In the genomic region with DNA sequence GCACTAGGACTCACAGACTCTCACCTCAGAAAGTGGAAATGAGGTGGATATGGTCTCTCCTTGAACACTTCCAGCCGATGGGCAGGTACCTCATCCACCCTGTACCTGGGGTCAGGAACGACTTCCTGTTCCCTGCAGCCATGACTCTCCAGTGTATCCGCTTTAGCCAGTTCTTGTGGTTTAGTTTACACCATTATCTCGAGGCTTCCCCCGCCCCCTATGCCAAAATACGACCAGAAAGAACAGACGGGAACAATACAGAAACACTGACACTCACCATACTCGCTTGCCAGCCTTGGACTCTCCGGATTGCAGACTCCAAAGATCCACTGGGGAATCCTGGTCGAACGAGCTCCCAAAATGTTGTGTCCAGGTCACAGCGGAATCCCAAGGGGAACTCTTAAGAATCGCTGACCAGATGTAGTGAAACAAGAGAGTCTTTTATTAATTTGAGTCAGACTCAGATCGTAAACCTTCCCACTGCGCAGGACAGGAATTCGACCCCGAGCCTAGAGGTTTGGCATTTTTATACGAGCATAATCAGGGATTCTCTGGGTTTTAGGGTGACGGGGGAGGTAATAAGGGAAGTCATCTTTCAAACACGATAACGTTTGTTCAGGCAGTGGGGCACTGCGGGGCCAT, we compare ENCODE assay signal across 8 mouse cellular contexts. TPM values are rescaled to one million over a fixed set of nuclear protein-coding genes. Genes with fewer than 3 reads are reported as not detected.
DNase-seq lines count a peak whose midpoint lies in the region; ATAC-seq and TF ChIP-seq lines count a peak whose summit lies in the region.

No protein-coding gene starts in this region.

- WGBS in midbrain, embryonic 10.5 days: 69% methylated on average over 22 of the region's 22 CpGs
- WGBS in midbrain, embryonic 11.5 days: 68% methylated on average over 22 of the region's 22 CpGs
- WGBS in intestine, postnatal 0 days: 23% methylated on average over 22 of the region's 22 CpGs
- 26% methylated on average over 22 of the region's 22 CpGs for WGBS in small intestine, adult 2 months

- no peaks in the 10 kb centered on the region for H3K27me3 ChIP-seq in midbrain, embryonic 10.5 days (ENCODE audit: low read depth, poor library complexity, severe bottlenecking)
- no peaks in the 10 kb centered on the region for H3K27me3 ChIP-seq in midbrain, embryonic 11.5 days (ENCODE audit: control insufficient read depth, insufficient read depth, low read length)
- no peaks in the 10 kb centered on the region for H3K27me3 ChIP-seq in intestine, postnatal 0 days (replicated peaks; ENCODE audit: control insufficient read depth, insufficient read depth, low read length)
- H3K27me3 ChIP-seq in small intestine, adult 2 months (ENCODE audit: control insufficient read depth, insufficient read depth, low read length): no peaks in the 10 kb centered on the region

- no peaks in the 10 kb centered on the region for H3K36me3 ChIP-seq in midbrain, embryonic 10.5 days
- no peaks in the 10 kb centered on the region for H3K36me3 ChIP-seq in midbrain, embryonic 11.5 days (ENCODE audit: control insufficient read depth, insufficient read depth, low read length)
- H3K36me3 ChIP-seq in intestine, postnatal 0 days (ENCODE audit: control insufficient read depth, insufficient read depth): no peaks in the 10 kb centered on the region
- no peaks in the 10 kb centered on the region for H3K36me3 ChIP-seq in small intestine, adult 2 months (ENCODE audit: control insufficient read depth, insufficient read depth, low read length)

- H3K4me1 ChIP-seq in midbrain, embryonic 10.5 days: peaks cover 6% of the 10 kb centered on the region
- no peaks in the 10 kb centered on the region for H3K4me1 ChIP-seq in midbrain, embryonic 11.5 days (ENCODE audit: control insufficient read depth, insufficient read depth, low read length)
- H3K4me1 ChIP-seq in intestine, postnatal 0 days (replicated peaks; ENCODE audit: control insufficient read depth, insufficient read depth, low read length): no peaks in the 10 kb centered on the region
- H3K4me1 ChIP-seq in small intestine, adult 2 months (ENCODE audit: control insufficient read depth, insufficient read depth, insufficient read length, low read length): peaks cover 2% of the 10 kb centered on the region; the same call in 1 of the 2 replicates

- DNase-seq in embryo, embryonic 10 days (ENCODE audit: low spot score): peak; percentile 20
- no peak for DNase-seq in embryo, embryonic 9.5 days (ENCODE audit: extremely low spot score)
- DNase-seq in midbrain, embryonic 10.5 days (ENCODE audit: low spot score): no peak
- DNase-seq in midbrain, embryonic 11.5 days (ENCODE audit: low spot score, missing footprints): no peak
- DNase-seq in urinary bladder, adult 2 months (ENCODE audit: low spot score): no peak
- DNase-seq in layer of hippocampus, postnatal 25 days (ENCODE audit: extremely low spot score in 1 of 2, low spot score in 1 of 2): no peak

- no peak overlapping the region for H3K4me3 ChIP-seq in midbrain, embryonic 10.5 days
- H3K4me3 ChIP-seq in midbrain, embryonic 11.5 days (ENCODE audit: low read depth, low read length): no peak overlapping the region
- H3K4me3 ChIP-seq in intestine, postnatal 0 days (ENCODE audit: low read depth, low read length): no peak overlapping the region
- peak overlapping the region; percentile 25 for H3K4me3 ChIP-seq in small intestine, adult 2 months (ENCODE audit: low read depth, low read length)

- ATAC-seq in midbrain, embryonic 11.5 days (ENCODE audit: low FRiP score): no peak
- no peak for ATAC-seq in intestine, postnatal 0 days

- H3K9me3 ChIP-seq in midbrain, embryonic 10.5 days (replicated peaks): no peaks in the 10 kb centered on the region
- H3K9me3 ChIP-seq in midbrain, embryonic 11.5 days (ENCODE audit: control insufficient read depth, low read length): no peaks in the 10 kb centered on the region
- no peaks in the 10 kb centered on the region for H3K9me3 ChIP-seq in intestine, postnatal 0 days (ENCODE audit: control insufficient read depth)

- no peak for TF ChIP-seq POLR2A in small intestine, adult 2 months (IDR thresholded peaks at IDR 0.05; ENCODE audit: low read depth, low read length)

- H3K9ac ChIP-seq in midbrain, embryonic 11.5 days (ENCODE audit: low read length): no peak overlapping the region
- H3K9ac ChIP-seq in intestine, postnatal 0 days (ENCODE audit: low read depth, low read length): no peak overlapping the region

- H3K27ac ChIP-seq in midbrain, embryonic 10.5 days (replicated peaks): 0 out of 2 replicates have a peak overlapping the region, but pooled peaks have one; percentile 33
- no peak overlapping the region for H3K27ac ChIP-seq in midbrain, embryonic 11.5 days (ENCODE audit: low read depth, low read length)
- no peak overlapping the region for H3K27ac ChIP-seq in intestine, postnatal 0 days (ENCODE audit: low read depth, low read length)
- no peak overlapping the region for H3K27ac ChIP-seq in small intestine, adult 2 months (ENCODE audit: insufficient read depth, low read depth, low read length)

- H3K4me2 ChIP-seq in midbrain, embryonic 11.5 days: no peak overlapping the region
- H3K4me2 ChIP-seq in intestine, postnatal 0 days (replicated peaks; ENCODE audit: low read depth): peak overlapping the region; percentile 49

- TF ChIP-seq CTCF in intestine, postnatal 0 days (IDR thresholded peaks at IDR 0.05; ENCODE audit: low read depth): no peak
- TF ChIP-seq CTCF in small intestine, adult 2 months (IDR thresholded peaks at IDR 0.05; ENCODE audit: extremely low read depth, insufficient read length, insufficient replicate concordance, low read depth, low read length): no peak

RNA-seq across cellular contexts. Expression of gene Slc16a10, which starts 49.4 kb away (rescaled TPM):
- 5.0 and 6.4 TPM in 2 replicates for polyA plus RNA-seq in midbrain, embryonic 10.5 days (2016; fragmentation: Nextera tagmentation; extraction: Ambion mirVana)
- polyA plus RNA-seq in midbrain, embryonic 11.5 days (2014; fragmentation: Nextera tagmentation; extraction: Ambion mirVana): 3.5 and 4.6 TPM in 2 replicates
- polyA plus RNA-seq in intestine, postnatal 0 days (2015; fragmentation: Nextera tagmentation; extraction: Ambion mirVana): 57.5 and 59.5 TPM in 2 replicates
- polyA plus RNA-seq in small intestine, adult 2 months (2012; rRNA removed): 35.1 and 114 TPM in 2 replicates
- 10.9 and 13.4 TPM in 2 replicates for polyA plus RNA-seq in urinary bladder, adult 2 months (2012; rRNA removed)
- 1 to 10 TPM; 2.9 to 3.1 TPM for total RNA-seq in layer of hippocampus, postnatal 25 days (2021)

RNA-seq across cellular contexts. Expression of gene Rpf2, which starts 55.4 kb away (rescaled TPM):
- polyA plus RNA-seq in midbrain, embryonic 10.5 days (2016; fragmentation: Nextera tagmentation; extraction: Ambion mirVana): 83.5 and 91.9 TPM in 2 replicates
- 87.2 and 94.7 TPM in 2 replicates for polyA plus RNA-seq in midbrain, embryonic 11.5 days (2014; fragmentation: Nextera tagmentation; extraction: Ambion mirVana)
- polyA plus RNA-seq in intestine, postnatal 0 days (2015; fragmentation: Nextera tagmentation; extraction: Ambion mirVana): 36.2 and 36.6 TPM in 2 replicates
- 1.1 and 1.3 TPM in 2 replicates for polyA plus RNA-seq in small intestine, adult 2 months (2012; rRNA removed)
- 16.7 and 17.9 TPM in 2 replicates for polyA plus RNA-seq in urinary bladder, adult 2 months (2012; rRNA removed)
- 10 to 100 TPM; 22.2 TPM for total RNA-seq in layer of hippocampus, postnatal 25 days (2021)
